Mouse (Mus musculus) kidney, adult 2 months (tissue): ENCODE measurements around the gene Scimp. TPM values are rescaled to one million over a fixed set of nuclear protein-coding genes. Genes with fewer than 3 reads are reported as not detected.

Experiments
- DNase-seq: peaks from one replicate; pipeline ENCODE4 v3.0.0; 2021
- H3K27ac ChIP-seq: fragments of 200-500 bp; 2 replicates; pipeline ENCODE4 v1.5.1; 2012; ENCODE audit warnings: low read depth, low read length, control low read depth, inconsistent platforms; ENCODE audit not compliant: insufficient read depth
- H3K27me3 ChIP-seq: fragments of 200-500 bp; replicated peaks from 2 replicates; pipeline ENCODE4 v1.6.1; 2012; ENCODE audit warnings: mild to moderate bottlenecking, moderate library complexity, low read length, inconsistent platforms; ENCODE audit not compliant: control insufficient read depth, insufficient read depth
- H3K36me3 ChIP-seq: fragments of 200-500 bp; 2 replicates; pipeline ENCODE4 v1.6.1; 2012; ENCODE audit warnings: mild to moderate bottlenecking, moderate library complexity, low read length, inconsistent platforms; ENCODE audit not compliant: control insufficient read depth, insufficient read depth
- H3K4me1 ChIP-seq: fragments of 200-500 bp; 2 replicates; pipeline ENCODE4 v1.6.1; 2011; ENCODE audit warnings: low read length; ENCODE audit not compliant: control insufficient read depth, insufficient read depth
- H3K4me3 ChIP-seq: fragments of 200-500 bp; 2 replicates; pipeline ENCODE4 v1.5.1; 2011; ENCODE audit warnings: mild to moderate bottlenecking, low read depth, low read length, control low read depth; ENCODE audit not compliant: insufficient read depth
- CTCF ChIP-seq: fragments of 200-500 bp; conservative IDR thresholded peaks from 2 replicates; pipeline ENCODE4 v1.5.1; 2011; ENCODE audit warnings: low read depth, mild to moderate bottlenecking, control low read depth, low read length, moderate library complexity, mixed read lengths; ENCODE audit not compliant: insufficient read depth, insufficient read length
- POLR2A ChIP-seq: fragments of 200-500 bp; IDR thresholded peaks from one replicate; pipeline ENCODE4 v1.6.1; 2011; ENCODE audit warnings: low read depth, low read length, control low read depth
- WGBS: fragments of 180-500 bp; shearing (Covaris S2); methylation state at CpG from one replicate; pipeline ENCODE4 v1.1.7; 2018; 5-methylcytosine and 5-hydroxymethylcytosine counted together
- polyA plus RNA-seq: library from polyadenylated mRNA; depleted of rRNA; stranded (reverse); fragments of >200 nt; gene quantifications from 2 replicates; pipeline ENCODE4 v1.2.3, GENCODE M21; 2012; rRNA removed

The Scimp gene
- 1.7 and 2.4 TPM in 2 replicates for polyA plus RNA-seq

DNA sequence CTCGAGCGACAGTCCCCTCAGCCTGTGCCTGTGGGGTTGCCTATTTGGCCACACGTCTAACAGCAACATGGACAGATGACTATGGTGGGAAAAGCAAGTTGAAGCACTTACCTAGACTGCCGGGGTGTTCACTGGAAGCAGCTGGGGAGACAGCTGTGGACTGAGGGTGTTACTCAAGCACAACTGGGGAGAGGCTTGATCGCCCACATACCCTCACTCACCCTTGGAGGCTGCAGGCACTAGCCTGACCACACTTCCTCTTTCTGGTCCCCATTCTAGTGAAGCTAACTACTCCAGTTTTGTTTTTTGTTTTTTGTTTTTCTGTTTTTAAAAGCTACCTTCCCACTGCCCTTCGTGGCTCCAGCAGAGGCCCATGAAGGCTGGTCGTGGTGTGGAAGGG, at the start of gene Scimp:
Scimp (minus strand) TSS at position 222 of the 400 bp plus-strand sequence.
- no peak within 1 kb of the TSS for H3K4me3 ChIP-seq
- H3K4me1 ChIP-seq = no peaks in the 10 kb centered on the region
- TF ChIP-seq CTCF (no peak), POLR2A (no peak)
- DNase-seq = no peak
- H3K27ac ChIP-seq = no peak within 1 kb of the TSS
- 82% methylated on average over 7 of the region's 7 CpGs for WGBS
- no peaks in the 10 kb centered on the region for H3K36me3 ChIP-seq
- H3K27me3 ChIP-seq = no peaks in the 10 kb centered on the region

DNA sequence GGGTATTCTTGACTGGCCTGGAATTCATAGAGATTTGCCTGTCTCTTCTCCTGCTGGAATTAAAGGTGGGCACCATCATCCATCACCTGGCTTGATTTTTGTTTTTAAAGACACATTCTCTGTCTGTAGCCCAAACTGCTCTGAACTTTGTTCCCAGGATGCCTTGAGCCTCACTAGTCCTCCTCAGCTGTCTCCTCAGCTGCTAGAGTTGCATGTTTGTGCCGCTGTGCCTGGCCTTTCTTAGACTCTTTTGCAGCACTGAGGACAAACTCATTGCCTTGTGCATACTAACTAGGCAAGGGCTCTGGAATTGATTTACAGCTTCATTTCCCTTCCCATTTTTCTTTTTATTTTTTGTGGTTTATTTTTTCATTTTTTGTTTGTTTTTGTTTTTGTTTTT, 48.0 kb upstream of the Scimp start:
- TF ChIP-seq POLR2A = no peak
- no peak for TF ChIP-seq CTCF
- H3K36me3 ChIP-seq = no peaks in the 10 kb centered on the region
- H3K27ac ChIP-seq = no peak overlapping the region
- H3K4me1 ChIP-seq = peaks cover 2% of the 10 kb centered on the region; the same call in 1 of the 2 replicates
- peak; percentile 21 for DNase-seq
- 40% methylated on average over 1 of the region's 1 CpGs for WGBS
- H3K27me3 ChIP-seq = no peaks in the 10 kb centered on the region
- no peak overlapping the region for H3K4me3 ChIP-seq

DNA sequence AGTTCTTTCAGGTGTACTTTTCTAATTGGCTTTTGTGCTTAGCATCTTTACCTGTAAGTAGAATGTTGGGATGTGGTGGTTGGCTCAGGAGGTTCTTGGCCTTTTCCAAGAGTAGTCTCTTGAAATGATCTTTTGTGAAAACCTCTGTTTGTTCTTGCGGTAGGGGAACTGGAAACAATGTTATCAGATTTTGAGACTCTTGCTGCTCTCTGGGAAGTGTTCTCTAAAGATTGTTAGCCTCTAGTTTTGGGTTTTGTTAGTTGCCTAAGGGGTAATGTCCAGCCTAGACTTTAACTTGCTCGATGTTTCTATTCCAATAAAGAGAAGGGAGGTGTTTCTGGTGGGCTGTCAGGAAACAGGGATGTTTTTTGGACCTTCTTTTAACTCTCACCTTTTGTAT, 33.6 kb upstream of the Scimp start:
- TF ChIP-seq CTCF (no peak), POLR2A (no peak)
- Histone ChIP-seq H3K4me1 (peaks cover 18% of the 10 kb centered on the region), H3K27ac (0 out of 2 replicates have a peak overlapping the region, but pooled peaks have one; percentile 13), H3K4me3 (no peak overlapping the region), H3K27me3 (no peaks in the 10 kb centered on the region), H3K36me3 (no peaks in the 10 kb centered on the region)
- 32% methylated on average over 2 of the region's 2 CpGs for WGBS
- DNase-seq = no peak

DNA sequence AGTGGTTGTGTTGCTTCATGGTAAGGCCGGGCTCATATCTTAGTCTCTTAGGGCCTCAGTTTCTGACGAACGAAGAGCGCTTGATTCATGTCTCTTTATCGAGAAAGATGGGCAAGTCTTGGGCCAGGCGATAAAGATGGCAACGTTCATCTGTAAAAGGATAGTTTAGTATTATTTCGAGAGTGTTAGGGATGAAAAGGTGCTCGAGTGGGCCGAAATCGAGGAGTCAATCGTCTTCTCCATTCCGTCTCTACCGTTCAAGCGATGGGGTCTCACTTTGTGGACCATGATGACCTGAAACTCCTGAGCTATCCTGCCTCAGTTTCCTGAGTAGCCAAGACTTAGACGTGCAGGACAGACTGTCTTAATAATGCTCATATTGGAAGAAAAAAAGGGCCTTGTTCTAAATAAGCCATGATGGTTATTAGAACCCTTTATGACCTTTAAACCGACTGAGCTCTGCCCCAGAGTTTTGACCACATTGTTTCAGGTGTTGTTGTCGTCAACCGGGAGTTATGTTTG, 33.1 kb upstream of the Scimp start:
- Histone ChIP-seq H3K27ac (peak overlapping the region; percentile 45; the same call in 1 of the 2 replicates), H3K36me3 (no peaks in the 10 kb centered on the region), H3K27me3 (no peaks in the 10 kb centered on the region), H3K4me3 (peak overlapping the region; percentile 73), H3K4me1 (peaks cover 18% of the 10 kb centered on the region)
- 4% methylated on average over 19 of the region's 19 CpGs for WGBS
- no peak for TF ChIP-seq CTCF
- no peak for TF ChIP-seq POLR2A
- DNase-seq = peak; percentile 22

DNA sequence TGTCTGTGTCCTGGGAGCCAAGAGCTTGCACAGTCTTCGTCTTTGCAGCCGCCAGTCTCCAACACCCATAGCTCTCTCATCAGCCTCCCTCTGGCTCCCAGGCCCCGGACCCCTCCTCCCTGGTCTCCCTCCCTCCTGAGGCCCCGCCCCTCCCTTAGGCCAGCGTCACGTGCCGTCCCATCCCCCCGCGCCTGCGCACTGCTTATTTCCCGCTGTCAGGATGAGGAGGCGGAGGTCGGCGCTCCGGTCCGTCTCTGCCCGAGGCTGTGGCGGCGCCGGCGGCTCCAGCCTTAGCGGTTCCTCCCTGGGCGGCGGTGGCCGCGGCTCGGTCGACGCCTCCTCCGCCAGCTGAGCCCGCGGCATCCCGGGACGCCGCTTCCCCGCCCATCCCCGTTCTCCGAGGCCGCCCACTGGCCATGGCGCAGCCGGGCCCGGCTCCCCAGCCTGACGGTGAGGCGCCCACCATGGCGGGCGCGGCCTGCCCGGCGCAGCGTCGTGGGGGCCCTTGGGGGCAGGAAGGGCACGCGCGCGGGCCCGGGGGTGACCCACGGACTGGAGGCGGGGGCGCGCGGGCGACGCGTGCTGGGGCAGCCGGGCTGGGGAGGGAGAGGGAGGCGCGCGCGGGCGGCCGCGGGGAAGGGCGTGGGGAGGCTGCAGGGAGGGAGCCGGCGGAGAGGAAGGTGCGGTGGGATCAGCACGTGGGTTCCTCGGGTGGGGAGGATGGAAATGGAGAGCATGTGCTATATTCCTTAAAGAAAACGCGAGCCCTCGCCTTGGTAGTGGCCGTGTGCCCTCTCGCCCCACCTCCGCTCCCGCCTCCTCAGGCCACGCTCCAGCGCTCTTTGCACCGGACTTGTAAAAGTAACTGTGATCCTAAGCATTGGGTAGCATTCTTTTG, 32.4 kb upstream of the Scimp start, which contains the start of gene Rabep1:
Rabep1 (plus strand) TSS at position 220 of the 898 bp plus-strand sequence.
- no peaks in the 10 kb centered on the region for H3K27me3 ChIP-seq
- peaks cover 18% of the 10 kb centered on the region for H3K4me1 ChIP-seq
- peak within 1 kb of the TSS; percentile 83 for H3K27ac ChIP-seq
- peak; percentile 96 for DNase-seq
- peak within 1 kb of the TSS; percentile 73 for H3K4me3 ChIP-seq
- under 1% methylated on average over 85 of the region's 88 CpGs for WGBS
- TF ChIP-seq CTCF (no peak), POLR2A (peak; percentile 78)
- no peaks in the 10 kb centered on the region for H3K36me3 ChIP-seq

DNA sequence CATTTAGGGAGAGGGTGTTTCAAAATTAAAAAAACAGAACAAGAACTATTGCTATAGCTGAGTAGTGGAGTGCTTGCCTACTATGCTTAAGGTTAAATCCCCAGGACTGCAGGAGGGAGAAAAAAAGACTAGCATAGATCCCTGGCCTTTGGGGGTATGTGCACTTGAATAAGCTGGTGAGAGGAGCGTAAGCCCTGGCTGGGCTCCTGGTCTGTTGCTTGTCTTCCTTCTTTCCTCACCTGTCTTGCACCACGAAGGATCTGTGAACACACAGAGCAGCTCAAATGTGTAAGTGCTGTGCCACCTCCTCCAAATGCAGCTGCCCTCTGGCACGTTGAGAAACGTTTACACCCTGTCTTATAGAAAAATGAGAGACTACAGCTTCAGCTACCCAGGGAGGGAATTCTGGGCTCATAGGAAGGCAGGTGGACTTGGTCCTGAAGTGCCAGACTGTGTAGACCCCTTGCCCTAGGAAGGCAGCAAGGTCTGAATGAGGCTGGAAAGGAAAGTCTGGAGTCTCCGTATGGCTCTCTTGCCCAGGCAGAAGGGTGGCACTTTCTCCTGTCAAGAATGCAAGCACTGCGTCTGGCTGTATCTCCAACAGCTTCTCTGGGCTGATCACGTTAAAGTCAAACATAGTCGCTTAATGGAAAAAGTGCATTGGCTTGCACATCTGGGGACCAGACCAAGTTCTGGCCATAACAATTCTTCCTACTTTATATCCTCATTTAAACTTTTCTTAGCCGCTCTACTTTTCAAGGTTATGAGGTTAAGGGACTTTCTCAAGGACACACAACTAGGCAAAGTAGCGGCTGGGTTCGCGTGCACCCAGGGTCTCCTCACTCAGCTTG, 31.5 kb upstream of the Scimp start:
- Histone ChIP-seq H3K4me3 (peak overlapping the region; percentile 73), H3K4me1 (peaks cover 18% of the 10 kb centered on the region), H3K27ac (peak overlapping the region; percentile 83), H3K27me3 (no peaks in the 10 kb centered on the region), H3K36me3 (no peaks in the 10 kb centered on the region)
- TF ChIP-seq POLR2A = no peak
- TF ChIP-seq CTCF = no peak
- WGBS = 17% methylated on average over 12 of the region's 12 CpGs
- DNase-seq = peak; percentile 13

DNA sequence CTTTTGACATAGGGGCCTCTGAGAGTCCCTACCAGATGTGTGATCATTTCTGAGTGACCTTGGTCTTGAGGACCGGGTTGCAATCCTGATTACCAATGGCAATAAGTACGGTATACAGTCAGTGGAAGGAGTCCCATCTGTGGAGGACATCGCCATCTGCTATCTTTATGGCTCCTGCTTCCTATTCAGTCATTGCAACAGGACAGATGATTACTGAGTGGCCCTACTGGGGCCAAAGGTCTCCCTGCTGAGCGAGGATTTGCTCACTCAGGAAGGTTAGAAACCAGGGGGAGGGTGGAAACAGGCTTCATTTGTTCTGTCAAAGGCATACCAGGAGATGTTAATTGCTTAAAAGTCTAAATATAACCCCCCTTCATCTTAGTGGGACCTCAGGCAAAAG, 30.6 kb upstream of the Scimp start:
- Histone ChIP-seq H3K4me3 (no peak overlapping the region), H3K4me1 (peaks cover 18% of the 10 kb centered on the region), H3K27me3 (no peaks in the 10 kb centered on the region), H3K27ac (no peak overlapping the region), H3K36me3 (no peaks in the 10 kb centered on the region)
- TF ChIP-seq CTCF = no peak
- TF ChIP-seq POLR2A = no peak
- DNase-seq = peak; percentile 36
- WGBS = 66% methylated on average over 4 of the region's 4 CpGs
